Mouse (Mus musculus) megakaryocyte, embryonic 14.5 days (primary cell): Measurements from ENCODE around the gene Hsd17b11.

Experiments
- FLI1 ChIP-seq: IDR thresholded peaks from 2 replicates; pipeline ENCODE4 v1.6.1; 2012; ENCODE audit warnings: low read length, inconsistent platforms, mixed read lengths
- GATA1 ChIP-seq: IDR thresholded peaks from 3 replicates; pipeline ENCODE4 v1.6.1; 2012; ENCODE audit warnings: mixed read lengths, low read length, inconsistent platforms, borderline replicate concordance

DNA sequence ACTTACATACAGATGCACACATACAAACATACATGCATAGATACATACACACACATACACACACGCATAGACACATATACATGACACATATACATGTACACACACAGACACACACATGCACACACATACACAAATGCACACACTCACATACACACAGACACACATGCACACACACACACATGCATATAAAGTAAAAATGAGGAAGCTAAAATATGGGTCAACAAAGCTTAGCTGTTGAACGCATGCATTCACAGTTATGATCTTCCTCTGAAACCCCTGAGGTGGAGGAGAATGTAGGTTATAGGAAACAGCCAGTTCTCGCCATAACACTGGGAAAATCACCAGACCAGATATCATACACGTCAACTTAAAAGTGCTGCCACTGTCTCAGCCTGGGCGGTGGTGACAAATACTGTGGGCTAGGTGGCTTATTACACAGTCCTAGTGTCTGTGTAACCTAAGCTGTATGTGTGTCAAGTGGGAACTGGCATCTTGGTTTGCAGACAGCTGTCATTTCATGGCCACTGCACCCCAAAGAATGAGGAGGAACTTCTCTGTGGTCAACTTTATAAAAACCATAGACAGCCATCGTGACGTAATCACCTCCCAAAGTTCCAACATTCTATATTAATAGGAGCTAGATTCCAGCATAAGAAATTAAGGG lies 43.7 kb downstream of the Hsd17b11 start:
- no peak for TF ChIP-seq GATA1
- no peak for TF ChIP-seq FLI1
